Mouse (Mus musculus) midbrain, embryonic 15.5 days (tissue): ENCODE data around the gene Vnn3. TPM values are rescaled to one million over a fixed set of nuclear protein-coding genes. Genes with fewer than 3 reads are reported as not detected.
A peak's percentile ranks its signal among the peaks of the same experiment; 100 is the strongest.

Source experiments
- ATAC-seq: fragments of 200-750 bp; cut with Nextera tagmentation; replicated peaks from 2 replicates; pipeline ENCODE4 v1.8.0; 2017; ENCODE audit warnings: moderate TSS enrichment
- H3K27ac ChIP-seq: fragments of 300-500 bp; sonication (generic); 2 replicates; pipeline ENCODE4 v1.5.1; 2015; ENCODE audit warnings: mild to moderate bottlenecking, inconsistent platforms
- H3K27me3 ChIP-seq: fragments of 300-500 bp; sonication (generic); replicated peaks from 2 replicates; pipeline ENCODE4 v1.6.1; 2015; ENCODE audit warnings: inconsistent platforms
- H3K36me3 ChIP-seq: fragments of 300-500 bp; sonication (generic); replicated peaks from 2 replicates; pipeline ENCODE4 v1.6.1; 2015; ENCODE audit warnings: inconsistent platforms
- H3K4me1 ChIP-seq: fragments of 300-500 bp; sonication (generic); 2 replicates; pipeline ENCODE4 v1.6.1; 2015; ENCODE audit warnings: inconsistent platforms
- H3K4me2 ChIP-seq: fragments of 300-500 bp; sonication (generic); 2 replicates; pipeline ENCODE4 v1.6.1; 2015; ENCODE audit warnings: inconsistent platforms, mild to moderate bottlenecking, moderate library complexity
- H3K4me3 ChIP-seq: fragments of 300-500 bp; sonication (generic); 2 replicates; pipeline ENCODE4 v1.5.1; 2015; ENCODE audit warnings: mild to moderate bottlenecking, inconsistent platforms
- H3K9ac ChIP-seq: fragments of 300-500 bp; sonication (generic); 2 replicates; pipeline ENCODE4 v1.6.1; 2015; ENCODE audit warnings: mild to moderate bottlenecking, inconsistent platforms
- H3K9me3 ChIP-seq: fragments of 300-500 bp; sonication (generic); 2 replicates; pipeline ENCODE4 v1.6.1; 2016; ENCODE audit warnings: inconsistent platforms
- WGBS: fragments of 180-500 bp; shearing (Covaris S2); methylation state at CpG from one replicate; pipeline ENCODE4 v1.1.7; 2015; ENCODE audit warnings: mixed read lengths; 5-methylcytosine and 5-hydroxymethylcytosine counted together
- polyA plus RNA-seq: library from polyadenylated mRNA; unstranded; fragments of >200 nt; fragmentation: Nextera tagmentation; extraction: Ambion mirVana; gene quantifications from 2 replicates; pipeline ENCODE4 v1.2.1, GENCODE M21; 2015

The Vnn3 gene
- 0.09 TPM in 1 of 2 replicates, not detected in the other for polyA plus RNA-seq

GRCm38 (mm10) chr10:23851228-23851912 lies at the start of gene Vnn3:
Vnn3 (plus strand) TSS chr10:23851462.
- H3K27ac ChIP-seq: no peak within 1 kb of the TSS
- no peak for ATAC-seq
- H3K9ac ChIP-seq: no peak within 1 kb of the TSS
- H3K27me3 ChIP-seq: no peaks in the 10 kb centered on the region
- no peak within 1 kb of the TSS for H3K4me3 ChIP-seq
- WGBS: 87% methylated on average over 4 of the region's 4 CpGs
- H3K4me2 ChIP-seq: no peak within 1 kb of the TSS
- H3K9me3 ChIP-seq: no peaks in the 10 kb centered on the region
- no peaks in the 10 kb centered on the region for H3K36me3 ChIP-seq
- no peaks in the 10 kb centered on the region for H3K4me1 ChIP-seq

- H3K4me2 ChIP-seq: no peak overlapping the region
- no peak overlapping the region for H3K4me3 ChIP-seq
- no peak overlapping the region for H3K9ac ChIP-seq
- 79% methylated on average over 3 of the region's 3 CpGs for WGBS
- peaks cover 24% of the 10 kb centered on the region for H3K36me3 ChIP-seq
- H3K27ac ChIP-seq: no peak overlapping the region
- no peaks in the 10 kb centered on the region for H3K27me3 ChIP-seq
- ATAC-seq: no peak
- peaks cover 4% of the 10 kb centered on the region for H3K4me1 ChIP-seq
- H3K9me3 ChIP-seq: no peaks in the 10 kb centered on the region
Measured at GRCm38 (mm10) chr10:23802911-23803310, 48.4 kb upstream of the Vnn3 start.

- Histone ChIP-seq H3K36me3 (peaks cover 27% of the 10 kb centered on the region), H3K9me3 (no peaks in the 10 kb centered on the region), H3K27ac (no peak overlapping the region), H3K9ac (no peak overlapping the region), H3K4me1 (no peaks in the 10 kb centered on the region), H3K4me2 (no peak overlapping the region), H3K27me3 (no peaks in the 10 kb centered on the region), H3K4me3 (no peak overlapping the region)
- WGBS: 71% methylated on average over 3 of the region's 3 CpGs
- ATAC-seq: no peak
Measured at GRCm38 (mm10) chr10:23804665-23805064, 46.6 kb upstream of the Vnn3 start.

DNA sequence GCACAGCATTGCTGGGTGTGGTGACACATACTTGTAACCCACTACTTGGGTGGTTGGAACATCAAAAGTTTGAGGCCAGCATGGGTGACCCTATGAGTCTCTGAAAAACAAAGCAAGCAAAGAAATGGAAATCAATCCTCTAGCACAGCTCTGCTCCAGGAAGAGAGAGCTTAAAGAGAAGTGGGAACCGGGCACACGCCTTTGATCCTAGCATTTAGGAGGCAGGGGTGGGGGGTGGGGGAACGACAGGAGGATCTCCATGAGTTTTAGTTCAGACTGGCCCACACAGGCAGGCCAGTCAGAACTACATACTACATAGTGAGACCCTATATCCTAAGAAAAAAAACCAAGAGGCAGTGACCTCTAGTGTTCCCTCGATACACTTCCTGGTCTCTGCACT lies 45.1 kb upstream of the Vnn3 start:
- H3K4me1 ChIP-seq: no peaks in the 10 kb centered on the region
- ATAC-seq: no peak
- H3K4me3 ChIP-seq: no peak overlapping the region
- no peaks in the 10 kb centered on the region for H3K27me3 ChIP-seq
- whole genome bisulfite sequencing: 26% methylated on average over 4 of the region's 4 CpGs
- no peaks in the 10 kb centered on the region for H3K9me3 ChIP-seq
- H3K27ac ChIP-seq: no peak overlapping the region
- H3K9ac ChIP-seq: no peak overlapping the region
- H3K4me2 ChIP-seq: no peak overlapping the region
- peaks cover 23% of the 10 kb centered on the region for H3K36me3 ChIP-seq

GRCm38 (mm10) chr10:23811635-23812437 lies 39.4 kb upstream of the Vnn3 start:
- ATAC-seq: 0 out of 2 replicates have a peak, but pooled peaks have one; percentile 24
- Histone ChIP-seq H3K9ac (no peak overlapping the region), H3K36me3 (peaks cover 9% of the 10 kb centered on the region; the same call in 1 of the 2 replicates), H3K4me2 (no peak overlapping the region), H3K9me3 (no peaks in the 10 kb centered on the region), H3K4me1 (no peaks in the 10 kb centered on the region), H3K27me3 (no peaks in the 10 kb centered on the region), H3K27ac (no peak overlapping the region), H3K4me3 (no peak overlapping the region)
- WGBS: 72% methylated on average over 8 of the region's 12 CpGs

DNA sequence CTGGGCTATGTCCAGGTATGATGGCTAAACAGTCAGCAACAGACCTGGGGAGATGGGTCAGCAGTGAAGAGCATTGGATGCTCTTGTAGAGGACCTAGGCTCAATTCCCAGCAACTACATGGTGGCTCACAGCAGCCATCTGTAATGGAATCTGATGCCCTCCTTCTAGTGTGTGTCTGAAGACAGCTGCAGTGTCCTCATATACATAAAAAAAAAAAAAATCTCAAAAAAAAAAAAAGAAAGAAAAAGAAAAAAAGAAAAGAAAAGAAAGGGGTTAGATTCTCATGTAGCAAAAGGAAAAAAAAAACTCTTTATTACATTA lies 38.9 kb upstream of the Vnn3 start:
- Histone ChIP-seq H3K4me1 (no peaks in the 10 kb centered on the region), H3K4me2 (no peak overlapping the region)

GRCm38 (mm10) chr10:23812852-23813766 lies 38.2 kb upstream of the Vnn3 start:
- Histone ChIP-seq H3K36me3 (peaks cover 6% of the 10 kb centered on the region; the same call in 1 of the 2 replicates), H3K4me1 (no peaks in the 10 kb centered on the region), H3K4me3 (no peak overlapping the region), H3K27ac (no peak overlapping the region), H3K4me2 (no peak overlapping the region), H3K9ac (no peak overlapping the region), H3K27me3 (no peaks in the 10 kb centered on the region), H3K9me3 (no peaks in the 10 kb centered on the region)
- WGBS: 43% methylated on average over 11 of the region's 11 CpGs
- ATAC-seq: no peak; the same call in 1 of the 2 replicates

More for the DNA sequence above, 38.9 kb upstream of the Vnn3 start:
- no peaks in the 10 kb centered on the region for H3K27me3 ChIP-seq
- no peak overlapping the region for H3K27ac ChIP-seq
- H3K9me3 ChIP-seq: no peaks in the 10 kb centered on the region
- no peak overlapping the region for H3K4me3 ChIP-seq
- 0 out of 2 replicates have a peak, but pooled peaks have one; percentile 43 for ATAC-seq
- H3K36me3 ChIP-seq: peaks cover 9% of the 10 kb centered on the region; the same call in 1 of the 2 replicates
- H3K9ac ChIP-seq: no peak overlapping the region

GRCm38 (mm10) chr10:23815168-23815567 lies 36.1 kb upstream of the Vnn3 start:
- Histone ChIP-seq H3K4me3 (no peak overlapping the region), H3K36me3 (peaks cover 14% of the 10 kb centered on the region; the same call in 1 of the 2 replicates), H3K9ac (no peak overlapping the region), H3K27me3 (no peaks in the 10 kb centered on the region), H3K9me3 (no peaks in the 10 kb centered on the region), H3K4me2 (no peak overlapping the region), H3K27ac (no peak overlapping the region), H3K4me1 (no peaks in the 10 kb centered on the region)
- 56% methylated on average over 1 of the region's 1 CpGs for WGBS
- ATAC-seq: peak; percentile 64; the same call in 1 of the 2 replicates

DNA sequence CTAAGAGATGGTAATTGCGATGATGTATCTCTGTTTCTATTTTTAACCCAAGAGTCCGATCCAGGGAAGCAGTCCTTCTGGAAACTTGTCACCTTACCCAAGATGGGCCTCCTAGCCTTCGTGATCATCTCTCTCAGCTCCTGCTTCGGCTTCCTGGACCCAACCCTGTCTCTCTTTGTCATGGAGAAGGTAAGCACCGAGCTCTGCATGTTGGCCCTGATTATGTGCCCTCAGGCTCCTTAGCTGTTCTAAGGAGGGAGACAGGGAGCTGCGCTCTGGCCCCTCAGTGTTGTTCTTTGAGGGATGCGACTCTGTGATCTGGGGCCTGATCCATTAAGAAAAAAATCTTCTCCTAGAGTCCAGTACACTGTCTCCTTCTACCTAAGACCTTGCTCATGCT lies 35.0 kb upstream of the Vnn3 start:
- ATAC-seq: no peak
- Histone ChIP-seq H3K4me2 (no peak overlapping the region), H3K27me3 (no peaks in the 10 kb centered on the region), H3K4me1 (no peaks in the 10 kb centered on the region), H3K27ac (no peak overlapping the region), H3K9ac (no peak overlapping the region), H3K9me3 (no peaks in the 10 kb centered on the region), H3K36me3 (peaks cover 14% of the 10 kb centered on the region; the same call in 1 of the 2 replicates), H3K4me3 (no peak overlapping the region)
- WGBS: 95% methylated on average over 7 of the region's 7 CpGs

- Histone ChIP-seq H3K36me3 (peaks cover 43% of the 10 kb centered on the region; the same call in 1 of the 2 replicates), H3K4me2 (no peak overlapping the region), H3K9me3 (no peaks in the 10 kb centered on the region), H3K9ac (no peak overlapping the region), H3K4me1 (no peaks in the 10 kb centered on the region), H3K27me3 (no peaks in the 10 kb centered on the region), H3K27ac (no peak overlapping the region), H3K4me3 (no peak overlapping the region)
- no peak for ATAC-seq
- 88% methylated on average over 7 of the region's 7 CpGs for WGBS
Measured at GRCm38 (mm10) chr10:23826516-23826915, 24.7 kb upstream of the Vnn3 start.

DNA sequence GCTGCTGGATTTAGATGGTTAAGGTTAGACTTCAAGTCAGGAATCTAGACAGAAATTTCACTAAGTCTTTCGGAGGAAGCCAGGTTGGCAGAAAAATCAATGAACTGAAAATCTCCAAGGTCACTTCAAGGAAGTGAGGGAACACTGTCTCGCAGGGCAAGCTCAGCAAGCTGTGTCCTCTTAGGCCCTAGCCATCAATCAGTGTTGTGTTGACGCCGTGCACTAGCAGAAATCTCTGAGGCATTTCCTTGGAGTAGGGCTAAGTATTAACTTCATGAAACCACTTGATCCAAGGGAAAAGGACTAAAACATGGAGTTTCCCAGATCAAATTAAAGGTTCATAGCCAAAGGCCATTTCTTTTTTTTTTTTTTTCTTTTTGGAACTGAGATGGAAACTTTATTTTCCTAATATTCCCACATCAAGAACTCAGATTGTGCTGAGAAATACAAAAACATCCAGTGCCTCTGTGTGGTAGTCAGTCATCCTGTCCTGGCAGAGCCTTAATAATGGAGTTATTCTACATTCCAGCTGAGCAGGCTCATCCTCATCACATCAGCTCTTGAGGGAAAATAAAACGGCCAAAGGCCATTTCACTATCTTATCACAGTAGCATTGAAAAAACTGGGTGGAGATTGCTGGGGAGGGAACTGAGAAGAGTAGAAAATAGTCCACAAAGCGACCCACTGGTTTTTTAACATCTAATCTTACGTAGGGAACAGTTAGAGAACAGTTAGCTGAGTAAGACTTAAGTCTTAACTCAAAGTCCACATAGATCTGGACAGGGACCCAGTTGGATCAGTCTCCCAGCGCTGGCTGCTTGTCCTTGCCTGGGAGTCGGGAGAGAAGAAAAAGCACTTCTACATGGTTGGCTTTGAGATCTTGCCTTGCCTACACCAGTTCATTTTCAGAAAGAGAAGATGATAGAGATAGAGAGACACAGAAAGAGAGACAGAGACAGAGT lies 15.0 kb upstream of the Vnn3 start:
- Histone ChIP-seq H3K4me3 (no peak overlapping the region), H3K4me2 (no peak overlapping the region), H3K27ac (no peak overlapping the region), H3K4me1 (no peaks in the 10 kb centered on the region), H3K9ac (no peak overlapping the region), H3K36me3 (no peaks in the 10 kb centered on the region), H3K9me3 (no peaks in the 10 kb centered on the region), H3K27me3 (no peaks in the 10 kb centered on the region)
- 87% methylated on average over 9 of the region's 9 CpGs for WGBS
- no peak for ATAC-seq
